Mouse (Mus musculus): ENCODE results near the gene Pla2r1. TPM values are rescaled to one million over a fixed set of nuclear protein-coding genes. Genes with fewer than 3 reads are reported as not detected.

Gene Pla2r1
- polyA plus RNA-seq, 1 experiment from 2014 or later = 1.1 TPM

DNA sequence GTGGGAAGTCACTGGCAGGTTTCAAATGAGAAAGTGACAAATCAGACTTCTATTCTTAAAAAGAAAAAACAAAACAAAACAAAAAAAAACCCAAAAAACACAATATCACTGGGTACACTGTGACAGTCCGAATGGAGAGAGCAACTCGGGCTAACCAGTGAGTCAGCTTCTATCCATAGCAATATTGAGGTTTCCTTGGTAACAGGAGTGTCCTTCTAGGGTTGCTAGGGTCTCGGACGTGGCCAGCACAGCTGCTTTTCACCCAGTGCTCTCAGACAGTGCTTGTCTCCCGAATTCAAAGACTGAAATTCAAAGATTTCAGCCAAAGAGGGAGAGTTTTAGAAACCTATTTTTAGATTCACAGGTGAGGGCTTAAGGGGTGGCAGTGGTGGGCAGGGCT lies 20.6 kb downstream of the Pla2r1 start:
- no peak overlapping the region for H3K4me3 ChIP-seq (ENCODE audit: low read depth, low read length)
- DNase-seq (ENCODE audit: low spot score) = no peak
- no peak overlapping the region for H3K4me2 ChIP-seq (ENCODE audit: low read depth, severe bottlenecking)
- H3K4me1 ChIP-seq (ENCODE audit: control insufficient read depth, insufficient read depth, low read length) = no peaks in the 10 kb centered on the region
- no peaks in the 10 kb centered on the region for H3K27me3 ChIP-seq (ENCODE audit: control insufficient read depth, insufficient read depth, low read length)
- no peaks in the 10 kb centered on the region for H3K36me3 ChIP-seq (ENCODE audit: control insufficient read depth, insufficient read depth, low read length)
- WGBS = 79% methylated on average over 5 of the region's 5 CpGs
- ATAC-seq (ENCODE audit: insufficient number of reproducible peaks, low FRiP score, low TSS enrichment, low read depth) = no peak
- H3K9me3 ChIP-seq (ENCODE audit: control insufficient read depth, low read length) = no peaks in the 10 kb centered on the region
- H3K27ac ChIP-seq (replicated peaks; ENCODE audit: low read depth, low read length) = no peak overlapping the region
- H3K9ac ChIP-seq (ENCODE audit: low read length) = no peak overlapping the region

DNA sequence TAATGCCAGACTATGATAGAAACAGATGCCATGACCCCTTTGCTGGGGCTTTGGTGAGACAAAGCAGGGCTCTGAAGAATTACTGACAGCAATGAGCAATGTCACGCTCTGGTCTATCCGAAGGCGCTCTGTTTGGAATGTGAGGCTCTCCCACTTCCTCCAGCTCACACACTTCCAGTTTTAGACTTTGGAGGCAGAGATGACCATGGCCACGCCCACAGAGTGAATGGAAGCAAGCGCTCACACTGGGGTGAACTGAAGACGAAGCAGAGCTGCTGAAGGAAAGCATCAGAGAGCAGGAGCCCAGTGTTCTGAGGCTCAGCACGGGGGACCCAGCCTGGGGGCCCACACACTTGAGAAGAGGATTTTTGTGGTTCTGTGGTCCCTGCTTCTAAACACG lies 37.3 kb downstream of the Pla2r1 start:
- H3K27ac ChIP-seq (replicated peaks; ENCODE audit: low read depth, low read length) = no peak overlapping the region
- no peak overlapping the region for H3K9ac ChIP-seq (ENCODE audit: low read length)
- no peaks in the 10 kb centered on the region for H3K36me3 ChIP-seq (ENCODE audit: control insufficient read depth, insufficient read depth, low read length)
- no peaks in the 10 kb centered on the region for H3K4me1 ChIP-seq (ENCODE audit: control insufficient read depth, insufficient read depth, low read length)
- no peak for DNase-seq (ENCODE audit: low spot score)
- no peak overlapping the region for H3K4me3 ChIP-seq (ENCODE audit: low read depth, low read length)
- no peak overlapping the region for H3K4me2 ChIP-seq (ENCODE audit: low read depth, severe bottlenecking)
- no peak for ATAC-seq (ENCODE audit: insufficient number of reproducible peaks, low FRiP score, low TSS enrichment, low read depth)
- no peaks in the 10 kb centered on the region for H3K27me3 ChIP-seq (ENCODE audit: control insufficient read depth, insufficient read depth, low read length)
- 70% methylated on average over 8 of the region's 8 CpGs for WGBS
- no peaks in the 10 kb centered on the region for H3K9me3 ChIP-seq (ENCODE audit: control insufficient read depth, low read length)

DNA sequence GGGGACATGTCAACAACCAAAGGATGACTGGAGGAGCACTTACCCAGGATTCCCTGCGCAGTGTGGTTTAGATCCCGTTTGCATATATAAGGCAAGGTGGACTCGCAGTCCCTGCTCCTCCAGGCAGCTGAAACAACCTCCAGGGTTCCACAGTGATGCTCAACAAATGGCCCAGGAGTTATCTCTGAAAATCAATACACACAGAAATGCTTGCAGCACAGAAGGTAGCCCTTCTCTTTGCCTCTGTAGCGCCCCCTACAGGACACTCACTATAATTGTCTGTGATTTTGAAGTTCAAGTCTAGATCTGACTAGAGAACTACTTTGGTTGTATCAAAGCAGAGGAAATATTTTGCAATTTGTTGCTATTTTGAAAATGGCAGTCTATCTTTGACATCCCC lies 38.2 kb downstream of the Pla2r1 start:
- no peak for ATAC-seq (ENCODE audit: insufficient number of reproducible peaks, low FRiP score, low TSS enrichment, low read depth)
- H3K9me3 ChIP-seq (ENCODE audit: control insufficient read depth, low read length) = no peaks in the 10 kb centered on the region
- no peaks in the 10 kb centered on the region for H3K4me1 ChIP-seq (ENCODE audit: control insufficient read depth, insufficient read depth, low read length)

DNA sequence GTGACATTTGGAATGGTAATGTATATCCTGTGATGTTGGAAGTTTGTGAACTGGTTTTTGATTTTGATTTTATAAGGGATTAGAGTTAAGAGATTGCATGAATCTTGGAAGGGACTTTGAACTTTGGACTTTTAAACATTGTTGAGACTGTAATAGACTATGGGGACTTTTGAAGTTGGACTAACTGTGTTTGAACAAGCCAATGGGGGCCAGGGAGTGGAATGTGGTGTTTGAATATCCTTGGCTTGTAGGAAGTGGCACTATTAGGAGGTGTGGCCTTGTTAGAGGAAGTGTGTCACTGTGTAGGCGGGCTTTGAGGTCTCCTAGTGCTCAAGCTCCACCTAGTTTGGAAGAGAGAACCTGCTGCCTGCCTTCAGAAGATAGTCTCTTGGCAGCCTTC lies 42.4 kb downstream of the Pla2r1 start:
- DNase-seq (ENCODE audit: low spot score) = no peak
- no peaks in the 10 kb centered on the region for H3K9me3 ChIP-seq (ENCODE audit: control insufficient read depth, low read length)
- H3K4me3 ChIP-seq (ENCODE audit: low read depth, low read length) = no peak overlapping the region
- H3K4me2 ChIP-seq (ENCODE audit: low read depth, severe bottlenecking) = no peak overlapping the region
- no peak overlapping the region for H3K9ac ChIP-seq (ENCODE audit: low read length)
- no peak overlapping the region for H3K27ac ChIP-seq (replicated peaks; ENCODE audit: low read depth, low read length)
- ATAC-seq (ENCODE audit: insufficient number of reproducible peaks, low FRiP score, low TSS enrichment, low read depth) = no peak
- H3K27me3 ChIP-seq (ENCODE audit: control insufficient read depth, insufficient read depth, low read length) = no peaks in the 10 kb centered on the region
- H3K4me1 ChIP-seq (ENCODE audit: control insufficient read depth, insufficient read depth, low read length) = no peaks in the 10 kb centered on the region
- H3K36me3 ChIP-seq (ENCODE audit: control insufficient read depth, insufficient read depth, low read length) = no peaks in the 10 kb centered on the region; the same call in 1 of the 2 replicates
- 83% methylated on average over 1 of the region's 1 CpGs for WGBS

More for the DNA sequence above, 38.2 kb downstream of the Pla2r1 start:
- no peak overlapping the region for H3K27ac ChIP-seq (replicated peaks; ENCODE audit: low read depth, low read length)
- no peak overlapping the region for H3K9ac ChIP-seq (ENCODE audit: low read length)
- no peaks in the 10 kb centered on the region for H3K27me3 ChIP-seq (ENCODE audit: control insufficient read depth, insufficient read depth, low read length)
- H3K4me2 ChIP-seq (ENCODE audit: low read depth, severe bottlenecking) = no peak overlapping the region
- no peak for DNase-seq (ENCODE audit: low spot score)
- 74% methylated on average over 4 of the region's 4 CpGs for whole genome bisulfite sequencing
- no peaks in the 10 kb centered on the region for H3K36me3 ChIP-seq (ENCODE audit: control insufficient read depth, insufficient read depth, low read length)
- no peak overlapping the region for H3K4me3 ChIP-seq (ENCODE audit: low read depth, low read length)

DNA sequence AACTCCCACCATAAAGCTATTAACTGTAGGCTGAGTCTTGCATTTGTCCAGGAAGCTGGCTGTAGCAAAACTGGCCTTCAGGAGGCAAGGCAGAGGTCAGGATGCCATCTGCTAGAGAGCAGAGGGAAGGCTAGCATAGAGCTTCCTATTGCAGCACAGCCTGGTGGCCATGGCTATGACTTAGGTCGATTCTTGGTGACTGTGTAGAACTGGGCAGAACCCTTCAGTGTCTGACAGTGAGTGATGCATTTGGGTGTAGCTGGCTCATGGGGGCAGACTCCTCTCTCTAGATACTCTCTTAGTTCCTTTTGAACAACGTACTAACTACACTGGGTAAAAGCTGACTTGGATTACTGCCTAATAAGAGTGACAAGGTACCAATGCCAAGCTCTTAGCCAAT lies 48.0 kb downstream of the Pla2r1 start:
- Histone ChIP-seq H3K36me3 (ENCODE audit: control insufficient read depth, insufficient read depth, low read length) (no peaks in the 10 kb centered on the region; the same call in 1 of the 2 replicates), H3K27me3 (ENCODE audit: control insufficient read depth, insufficient read depth, low read length) (no peaks in the 10 kb centered on the region), H3K27ac (replicated peaks; ENCODE audit: low read depth, low read length) (no peak overlapping the region), H3K4me3 (ENCODE audit: low read depth, low read length) (no peak overlapping the region), H3K9ac (ENCODE audit: low read length) (no peak overlapping the region), H3K4me2 (ENCODE audit: low read depth, severe bottlenecking) (no peak overlapping the region), H3K9me3 (ENCODE audit: control insufficient read depth, low read length) (no peaks in the 10 kb centered on the region), H3K4me1 (ENCODE audit: control insufficient read depth, insufficient read depth, low read length) (no peaks in the 10 kb centered on the region)
- ATAC-seq (ENCODE audit: insufficient number of reproducible peaks, low FRiP score, low TSS enrichment, low read depth) (no peak), DNase-seq (ENCODE audit: low spot score) (no peak)
- 35% methylated on average over 2 of the region's 2 CpGs for WGBS

DNA sequence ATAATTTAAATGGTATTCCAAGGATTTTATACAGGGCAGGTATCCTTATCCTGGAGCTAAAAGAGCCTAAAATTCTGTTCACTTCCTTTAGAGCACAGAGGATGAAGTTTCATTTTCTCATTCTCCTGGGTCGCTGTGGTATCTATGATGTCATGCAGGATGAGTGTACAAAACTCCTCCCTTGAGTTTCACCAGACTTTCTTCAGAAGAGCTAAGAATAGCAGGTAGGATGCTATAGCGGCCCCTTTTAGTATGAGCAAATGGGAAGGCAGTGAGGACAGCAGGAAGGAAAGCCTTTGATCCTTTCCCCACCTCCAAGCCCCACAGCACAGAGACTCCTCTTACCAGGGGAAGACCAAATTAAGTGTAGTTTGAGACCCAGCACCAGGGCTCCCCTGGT lies 48.4 kb downstream of the Pla2r1 start:
- 42% methylated on average over 2 of the region's 2 CpGs for WGBS
- DNase-seq (ENCODE audit: low spot score) (no peak), ATAC-seq (ENCODE audit: insufficient number of reproducible peaks, low FRiP score, low TSS enrichment, low read depth) (no peak)
- Histone ChIP-seq H3K27me3 (ENCODE audit: control insufficient read depth, insufficient read depth, low read length) (no peaks in the 10 kb centered on the region), H3K27ac (replicated peaks; ENCODE audit: low read depth, low read length) (no peak overlapping the region), H3K36me3 (ENCODE audit: control insufficient read depth, insufficient read depth, low read length) (no peaks in the 10 kb centered on the region; the same call in 1 of the 2 replicates), H3K9me3 (ENCODE audit: control insufficient read depth, low read length) (no peaks in the 10 kb centered on the region), H3K4me3 (ENCODE audit: low read depth, low read length) (no peak overlapping the region), H3K4me2 (ENCODE audit: low read depth, severe bottlenecking) (no peak overlapping the region), H3K4me1 (ENCODE audit: control insufficient read depth, insufficient read depth, low read length) (no peaks in the 10 kb centered on the region), H3K9ac (ENCODE audit: low read length) (no peak overlapping the region)

DNA sequence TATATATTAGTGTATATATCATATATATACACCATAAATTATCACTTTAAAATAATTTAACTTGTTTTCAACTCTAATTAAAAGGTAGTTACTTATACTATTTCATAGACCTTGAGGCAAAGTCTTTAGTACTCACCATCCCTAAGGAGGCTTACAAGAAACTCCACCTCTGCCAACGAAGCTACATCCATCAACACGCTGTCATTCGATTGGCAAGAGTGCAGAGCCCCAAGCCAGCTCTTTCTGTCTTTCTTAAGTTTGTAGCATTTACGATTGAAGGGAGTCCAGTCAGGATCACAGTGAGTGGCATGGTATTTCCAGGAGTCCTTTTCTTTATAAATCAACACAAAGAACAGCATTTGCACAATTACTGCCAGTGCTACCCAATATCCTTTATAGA lies 49.1 kb downstream of the Pla2r1 start:
- 73% methylated on average over 4 of the region's 4 CpGs for WGBS

DNA sequence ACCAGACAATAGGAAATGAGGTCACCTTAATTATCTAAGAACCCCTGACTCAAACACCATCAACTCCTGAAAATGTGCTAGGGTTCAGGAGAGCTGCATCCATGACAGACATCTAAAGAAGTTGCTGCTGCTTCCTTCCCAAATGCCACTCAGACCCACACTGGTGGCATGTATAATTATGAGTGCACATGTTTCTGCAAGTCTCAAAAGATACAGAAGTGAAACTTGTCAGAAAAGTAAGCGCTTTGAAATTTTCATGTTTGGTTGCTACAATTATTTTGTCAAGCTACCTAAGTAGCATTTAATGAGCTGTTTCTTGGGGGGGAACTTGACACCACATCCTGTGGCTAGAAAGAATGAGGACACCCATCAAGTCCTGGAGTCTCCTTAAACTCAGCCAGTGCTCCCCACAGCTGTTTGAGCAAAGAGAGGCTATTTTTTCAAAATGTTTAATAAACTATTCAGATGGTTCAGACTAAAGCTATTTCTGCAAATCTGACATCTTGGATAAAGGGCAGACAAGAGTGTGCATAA lies 52.5 kb downstream of the Pla2r1 start:
- Histone ChIP-seq H3K27me3 (ENCODE audit: control insufficient read depth, insufficient read depth, low read length) (no peaks in the 10 kb centered on the region), H3K4me2 (ENCODE audit: low read depth, severe bottlenecking) (no peak overlapping the region), H3K4me3 (ENCODE audit: low read depth, low read length) (no peak overlapping the region), H3K9ac (ENCODE audit: low read length) (no peak overlapping the region), H3K36me3 (ENCODE audit: control insufficient read depth, insufficient read depth, low read length) (no peaks in the 10 kb centered on the region), H3K9me3 (ENCODE audit: control insufficient read depth, low read length) (no peaks in the 10 kb centered on the region), H3K27ac (replicated peaks; ENCODE audit: low read depth, low read length) (no peak overlapping the region), H3K4me1 (ENCODE audit: control insufficient read depth, insufficient read depth, low read length) (no peaks in the 10 kb centered on the region)
- 83% methylated on average over 1 of the region's 1 CpGs for WGBS
- DNase-seq (ENCODE audit: low spot score) = no peak
- no peak for ATAC-seq (ENCODE audit: insufficient number of reproducible peaks, low FRiP score, low TSS enrichment, low read depth)

More for the DNA sequence above, 49.1 kb downstream of the Pla2r1 start:
- ATAC-seq (ENCODE audit: insufficient number of reproducible peaks, low FRiP score, low TSS enrichment, low read depth) = no peak
- Histone ChIP-seq H3K27me3 (ENCODE audit: control insufficient read depth, insufficient read depth, low read length) (no peaks in the 10 kb centered on the region), H3K27ac (replicated peaks; ENCODE audit: low read depth, low read length) (no peak overlapping the region), H3K36me3 (ENCODE audit: control insufficient read depth, insufficient read depth, low read length) (no peaks in the 10 kb centered on the region; the same call in 1 of the 2 replicates), H3K9me3 (ENCODE audit: control insufficient read depth, low read length) (no peaks in the 10 kb centered on the region), H3K4me3 (ENCODE audit: low read depth, low read length) (no peak overlapping the region), H3K4me1 (ENCODE audit: control insufficient read depth, insufficient read depth, low read length) (no peaks in the 10 kb centered on the region), H3K4me2 (ENCODE audit: low read depth, severe bottlenecking) (no peak overlapping the region), H3K9ac (ENCODE audit: low read length) (no peak overlapping the region)
- DNase-seq (ENCODE audit: low spot score) = no peak

DNA sequence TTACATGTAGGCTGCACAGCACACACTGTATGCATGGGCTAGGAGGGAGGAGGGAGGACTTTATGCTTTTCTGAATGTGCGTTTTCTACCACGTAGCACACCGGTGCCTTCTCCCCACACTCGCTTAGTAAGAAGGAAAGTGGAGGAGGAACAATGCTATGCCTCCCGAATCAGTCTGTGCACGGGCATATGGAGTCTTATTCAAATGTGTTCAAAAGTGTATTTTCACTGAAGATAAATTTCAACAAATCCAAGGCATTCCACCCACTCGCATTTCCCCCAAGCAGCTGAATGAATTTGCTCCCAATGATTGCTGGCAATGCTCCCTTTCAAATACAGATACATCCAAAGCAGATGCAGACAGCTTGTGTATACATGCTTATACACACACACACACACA lies 73.2 kb downstream of the Pla2r1 start:
- no peak overlapping the region for H3K4me3 ChIP-seq (ENCODE audit: low read depth, low read length)
- H3K27me3 ChIP-seq (ENCODE audit: control insufficient read depth, insufficient read depth, low read length) = no peaks in the 10 kb centered on the region
- no peak overlapping the region for H3K9ac ChIP-seq (ENCODE audit: low read length)
- H3K36me3 ChIP-seq (ENCODE audit: control insufficient read depth, insufficient read depth, low read length) = no peaks in the 10 kb centered on the region
- no peaks in the 10 kb centered on the region for H3K9me3 ChIP-seq (ENCODE audit: control insufficient read depth, low read length)
- H3K4me2 ChIP-seq (ENCODE audit: low read depth, severe bottlenecking) = no peak overlapping the region
- no peak for DNase-seq (ENCODE audit: low spot score)
- no peak for ATAC-seq (ENCODE audit: insufficient number of reproducible peaks, low FRiP score, low TSS enrichment, low read depth)
- no peak overlapping the region for H3K27ac ChIP-seq (replicated peaks; ENCODE audit: low read depth, low read length)
- WGBS = 93% methylated on average over 7 of the region's 7 CpGs
- H3K4me1 ChIP-seq (ENCODE audit: control insufficient read depth, insufficient read depth, low read length) = no peaks in the 10 kb centered on the region
